Mouse (Mus musculus): ENCODE results near the gene Edn3. TPM values are rescaled to one million over a fixed set of nuclear protein-coding genes. Genes with fewer than 3 reads are reported as not detected.

The Edn3 gene
- polyA plus RNA-seq (2012; rRNA removed): 4.2 and 4.3 TPM in 2 replicates

GRCm38 (mm10) chr2:174760479-174761121 lies at the start of gene Edn3:
Gene Edn3 (plus strand): TSS chr2:174760619.
- H3K27ac ChIP-seq (ENCODE audit: insufficient read depth, low read length): no peak within 1 kb of the TSS
- no peak for DNase-seq

GRCm38 (mm10) chr2:174712043-174712442 lies 48.4 kb upstream of the Edn3 start:
- no peak overlapping the region for H3K4me3 ChIP-seq (replicated peaks; ENCODE audit: insufficient read depth, low read depth, low read length)
- H3K27ac ChIP-seq (ENCODE audit: insufficient read depth, low read length): no peak overlapping the region
- H3K4me1 ChIP-seq (ENCODE audit: control insufficient read depth, insufficient read depth, low read length): no peaks in the 10 kb centered on the region
- DNase-seq: no peak
- 93% methylated on average over 1 of the region's 1 CpGs for WGBS
- no peaks in the 10 kb centered on the region; the same call in 1 of the 2 replicates for H3K27me3 ChIP-seq (ENCODE audit: control insufficient read depth, insufficient read depth, low read length)
- no peak for TF ChIP-seq CTCF (IDR thresholded peaks at IDR 0.05; ENCODE audit: borderline replicate concordance, insufficient read depth, low read depth, low read length)
- no peak for TF ChIP-seq POLR2A (IDR thresholded peaks at IDR 0.05; ENCODE audit: borderline replicate concordance, insufficient read depth, low read length)

More at GRCm38 (mm10) chr2:174760479-174761121, at the start of gene Edn3:
- no peak within 1 kb of the TSS for H3K4me3 ChIP-seq (replicated peaks; ENCODE audit: insufficient read depth, low read depth, low read length)
- H3K4me1 ChIP-seq (ENCODE audit: control insufficient read depth, insufficient read depth, low read length): no peaks in the 10 kb centered on the region
- H3K27me3 ChIP-seq (ENCODE audit: control insufficient read depth, insufficient read depth, low read length): no peaks in the 10 kb centered on the region
- 1% methylated on average over 48 of the region's 48 CpGs for WGBS
- TF ChIP-seq CTCF (IDR thresholded peaks at IDR 0.05; ENCODE audit: borderline replicate concordance, insufficient read depth, low read depth, low read length) (no peak), POLR2A (IDR thresholded peaks at IDR 0.05; ENCODE audit: borderline replicate concordance, insufficient read depth, low read length) (no peak)

- TF ChIP-seq CTCF (IDR thresholded peaks at IDR 0.05; ENCODE audit: borderline replicate concordance, insufficient read depth, low read depth, low read length) (no peak), POLR2A (IDR thresholded peaks at IDR 0.05; ENCODE audit: borderline replicate concordance, insufficient read depth, low read length) (no peak)
- Histone ChIP-seq H3K4me1 (ENCODE audit: control insufficient read depth, insufficient read depth, low read length) (no peaks in the 10 kb centered on the region), H3K27ac (ENCODE audit: insufficient read depth, low read length) (no peak overlapping the region), H3K4me3 (replicated peaks; ENCODE audit: insufficient read depth, low read depth, low read length) (no peak overlapping the region), H3K27me3 (ENCODE audit: control insufficient read depth, insufficient read depth, low read length) (no peaks in the 10 kb centered on the region)
- no peak for DNase-seq
Observed at GRCm38 (mm10) chr2:174715938-174716337, 44.5 kb upstream of the Edn3 start.

GRCm38 (mm10) chr2:174717857-174718256 lies 42.6 kb upstream of the Edn3 start:
- no peak for DNase-seq
- TF ChIP-seq POLR2A (IDR thresholded peaks at IDR 0.05; ENCODE audit: borderline replicate concordance, insufficient read depth, low read length): no peak
- no peak for TF ChIP-seq CTCF (IDR thresholded peaks at IDR 0.05; ENCODE audit: borderline replicate concordance, insufficient read depth, low read depth, low read length)
- H3K4me3 ChIP-seq (replicated peaks; ENCODE audit: insufficient read depth, low read depth, low read length): no peak overlapping the region
- H3K4me1 ChIP-seq (ENCODE audit: control insufficient read depth, insufficient read depth, low read length): no peaks in the 10 kb centered on the region
- WGBS: 92% methylated on average over 4 of the region's 4 CpGs
- H3K27ac ChIP-seq (ENCODE audit: insufficient read depth, low read length): no peak overlapping the region
- H3K27me3 ChIP-seq (ENCODE audit: control insufficient read depth, insufficient read depth, low read length): no peaks in the 10 kb centered on the region

GRCm38 (mm10) chr2:174727114-174727823 lies 33.1 kb upstream of the Edn3 start:
- 85% methylated on average over 10 of the region's 10 CpGs for WGBS
- Histone ChIP-seq H3K4me3 (replicated peaks; ENCODE audit: insufficient read depth, low read depth, low read length) (no peak overlapping the region), H3K27me3 (ENCODE audit: control insufficient read depth, insufficient read depth, low read length) (no peaks in the 10 kb centered on the region), H3K4me1 (ENCODE audit: control insufficient read depth, insufficient read depth, low read length) (no peaks in the 10 kb centered on the region; the same call in 1 of the 2 replicates), H3K27ac (ENCODE audit: insufficient read depth, low read length) (no peak overlapping the region)
- no peak for DNase-seq
- TF ChIP-seq POLR2A (IDR thresholded peaks at IDR 0.05; ENCODE audit: borderline replicate concordance, insufficient read depth, low read length): no peak

- no peaks in the 10 kb centered on the region for H3K27me3 ChIP-seq (ENCODE audit: control insufficient read depth, insufficient read depth, low read length)
- TF ChIP-seq POLR2A (IDR thresholded peaks at IDR 0.05; ENCODE audit: borderline replicate concordance, insufficient read depth, low read length): no peak
- TF ChIP-seq CTCF (IDR thresholded peaks at IDR 0.05; ENCODE audit: borderline replicate concordance, insufficient read depth, low read depth, low read length): no peak
- no peak for DNase-seq
- H3K4me3 ChIP-seq (replicated peaks; ENCODE audit: insufficient read depth, low read depth, low read length): no peak overlapping the region
- H3K4me1 ChIP-seq (ENCODE audit: control insufficient read depth, insufficient read depth, low read length): no peaks in the 10 kb centered on the region
- H3K27ac ChIP-seq (ENCODE audit: insufficient read depth, low read length): no peak overlapping the region
- WGBS: 85% methylated on average over 5 of the region's 5 CpGs
Observed at GRCm38 (mm10) chr2:174731939-174732338, 28.5 kb upstream of the Edn3 start.

GRCm38 (mm10) chr2:174735270-174735669 lies 25.1 kb upstream of the Edn3 start:
- 100% methylated on average over 1 of the region's 1 CpGs for WGBS
- Histone ChIP-seq H3K27ac (ENCODE audit: insufficient read depth, low read length) (no peak overlapping the region), H3K27me3 (ENCODE audit: control insufficient read depth, insufficient read depth, low read length) (no peaks in the 10 kb centered on the region), H3K4me1 (ENCODE audit: control insufficient read depth, insufficient read depth, low read length) (no peaks in the 10 kb centered on the region), H3K4me3 (replicated peaks; ENCODE audit: insufficient read depth, low read depth, low read length) (no peak overlapping the region)
- no peak for TF ChIP-seq POLR2A (IDR thresholded peaks at IDR 0.05; ENCODE audit: borderline replicate concordance, insufficient read depth, low read length)
- no peak for TF ChIP-seq CTCF (IDR thresholded peaks at IDR 0.05; ENCODE audit: borderline replicate concordance, insufficient read depth, low read depth, low read length)
- no peak for DNase-seq

GRCm38 (mm10) chr2:174747182-174747581 lies 13.2 kb upstream of the Edn3 start:
- no peak overlapping the region for H3K4me3 ChIP-seq (replicated peaks; ENCODE audit: insufficient read depth, low read depth, low read length)
- no peak for TF ChIP-seq POLR2A (IDR thresholded peaks at IDR 0.05; ENCODE audit: borderline replicate concordance, insufficient read depth, low read length)
- no peak for TF ChIP-seq CTCF (IDR thresholded peaks at IDR 0.05; ENCODE audit: borderline replicate concordance, insufficient read depth, low read depth, low read length)
- DNase-seq: no peak
- H3K4me1 ChIP-seq (ENCODE audit: control insufficient read depth, insufficient read depth, low read length): no peaks in the 10 kb centered on the region
- 77% methylated on average over 1 of the region's 1 CpGs for WGBS
- no peaks in the 10 kb centered on the region for H3K27me3 ChIP-seq (ENCODE audit: control insufficient read depth, insufficient read depth, low read length)
- H3K27ac ChIP-seq (ENCODE audit: insufficient read depth, low read length): no peak overlapping the region
